Mouse (Mus musculus): Measurements from ENCODE around the gene Cdca3. TPM values are rescaled to one million over a fixed set of nuclear protein-coding genes. Genes with fewer than 3 reads are reported as not detected.
A peak's percentile ranks its signal among the peaks of the same experiment; 100 is the strongest.
"Not testable (repeated sequence)": the region's sequence is repeated elsewhere in the genome, so short reads cannot be mapped to it uniquely, and the experiment has no call there.

Gene Cdca3
- total RNA-seq, 2 experiments from 2014 or later, result 50.6 to 58.6 TPM

DNA sequence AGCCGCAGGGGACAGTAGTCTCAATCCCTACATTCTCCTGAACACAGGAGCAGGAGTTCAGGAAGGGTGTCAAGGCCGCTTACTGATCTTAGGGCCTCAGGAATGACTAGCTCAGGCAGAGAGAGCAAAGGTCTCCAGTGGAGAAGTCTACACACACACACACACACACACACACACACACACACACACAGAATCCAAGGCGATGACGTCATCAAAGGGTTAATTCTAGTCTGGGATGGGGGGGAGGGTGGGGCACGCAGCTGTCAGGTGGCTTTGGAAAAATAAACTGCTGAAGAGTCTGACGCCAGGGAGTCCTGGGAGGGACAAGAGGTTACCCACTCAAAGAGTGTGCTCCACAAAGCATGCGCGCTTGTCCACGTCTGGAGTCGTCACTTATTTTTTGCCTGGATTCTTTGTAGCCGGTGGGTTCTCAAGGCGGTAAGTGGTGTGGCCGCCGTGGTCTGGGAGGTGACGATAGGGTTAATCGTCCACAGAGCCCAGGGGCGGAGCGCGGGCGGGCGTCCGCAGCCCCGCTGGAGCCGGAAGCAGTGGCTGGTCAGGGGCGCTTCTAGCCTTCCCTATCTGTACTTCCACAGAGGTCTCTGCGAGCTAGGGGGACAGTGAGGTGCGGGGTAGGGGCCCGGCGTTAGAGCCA is 20.9 kb upstream of the Cdca3 start, which contains the start of gene Spsb2:
Gene Spsb2, plus strand, starts transcription at position 304 of the 655 bp plus-strand sequence.
- peak; percentile 55 to 57 for DNase-seq (ENCODE audit: low spot score in 2 of 2)

DNA sequence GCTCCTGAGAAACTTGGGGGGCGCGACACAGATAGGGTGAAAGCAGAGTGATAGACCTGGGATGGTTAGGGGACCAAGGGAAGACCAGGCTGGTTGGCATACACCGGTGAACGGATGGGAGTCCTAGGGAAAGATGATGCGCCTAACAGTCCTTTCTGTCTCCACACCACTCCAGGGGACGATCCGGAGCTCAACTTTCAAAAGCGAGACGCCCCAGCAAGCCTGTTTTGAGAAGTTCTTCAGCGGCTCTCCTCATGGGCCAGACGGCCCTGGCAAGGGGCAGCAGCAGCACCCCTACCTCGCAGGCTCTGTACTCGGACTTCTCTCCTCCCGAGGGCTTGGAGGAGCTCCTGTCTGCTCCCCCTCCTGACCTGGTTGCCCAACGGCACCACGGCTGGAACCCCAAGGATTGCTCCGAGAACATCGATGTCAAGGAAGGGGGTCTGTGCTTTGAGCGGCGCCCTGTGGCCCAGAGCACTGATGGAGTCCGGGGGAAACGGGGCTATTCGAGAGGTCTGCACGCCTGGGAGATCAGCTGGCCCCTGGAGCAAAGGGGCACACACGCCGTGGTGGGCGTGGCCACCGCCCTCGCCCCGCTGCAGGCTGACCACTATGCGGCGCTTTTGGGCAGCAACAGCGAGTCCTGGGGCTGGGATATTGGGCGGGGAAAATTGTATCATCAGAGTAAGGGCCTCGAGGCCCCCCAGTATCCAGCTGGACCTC is 20.1 kb upstream of the Cdca3 start:
- peak; percentile 68 to 70 for DNase-seq (ENCODE audit: low spot score in 2 of 2)

DNA sequence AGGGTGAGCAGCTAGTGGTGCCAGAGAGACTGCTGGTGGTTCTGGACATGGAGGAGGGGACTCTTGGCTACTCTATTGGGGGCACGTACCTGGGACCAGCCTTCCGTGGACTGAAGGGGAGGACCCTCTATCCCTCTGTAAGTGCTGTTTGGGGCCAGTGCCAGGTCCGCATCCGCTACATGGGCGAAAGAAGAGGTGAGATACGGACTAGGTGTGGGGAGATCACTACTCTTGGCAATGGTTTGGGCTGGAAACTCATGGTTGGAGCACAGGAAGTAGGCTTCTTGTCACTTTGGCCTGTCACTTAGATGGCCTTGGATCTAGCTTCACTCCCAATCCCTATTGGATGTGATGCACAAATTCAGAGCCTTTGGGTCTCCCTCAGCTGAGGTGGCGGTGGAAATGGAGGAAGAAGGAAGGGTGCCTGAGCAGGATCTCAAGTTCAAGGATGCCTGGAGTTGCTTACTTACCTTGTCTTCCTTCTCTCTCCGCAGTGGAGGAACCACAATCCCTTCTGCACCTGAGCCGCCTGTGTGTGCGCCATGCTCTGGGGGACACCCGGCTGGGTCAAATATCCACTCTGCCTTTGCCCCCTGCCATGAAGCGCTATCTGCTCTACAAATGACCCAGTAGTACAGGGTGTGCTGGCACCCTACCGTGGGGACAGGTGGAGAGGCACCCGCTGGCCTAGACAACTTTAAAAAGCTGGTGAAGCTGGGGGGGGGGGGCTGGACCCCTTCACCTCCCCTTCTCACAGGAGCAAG is 19.4 kb upstream of the Cdca3 start:
- no peak for DNase-seq (ENCODE audit: low spot score in 2 of 2)

DNA sequence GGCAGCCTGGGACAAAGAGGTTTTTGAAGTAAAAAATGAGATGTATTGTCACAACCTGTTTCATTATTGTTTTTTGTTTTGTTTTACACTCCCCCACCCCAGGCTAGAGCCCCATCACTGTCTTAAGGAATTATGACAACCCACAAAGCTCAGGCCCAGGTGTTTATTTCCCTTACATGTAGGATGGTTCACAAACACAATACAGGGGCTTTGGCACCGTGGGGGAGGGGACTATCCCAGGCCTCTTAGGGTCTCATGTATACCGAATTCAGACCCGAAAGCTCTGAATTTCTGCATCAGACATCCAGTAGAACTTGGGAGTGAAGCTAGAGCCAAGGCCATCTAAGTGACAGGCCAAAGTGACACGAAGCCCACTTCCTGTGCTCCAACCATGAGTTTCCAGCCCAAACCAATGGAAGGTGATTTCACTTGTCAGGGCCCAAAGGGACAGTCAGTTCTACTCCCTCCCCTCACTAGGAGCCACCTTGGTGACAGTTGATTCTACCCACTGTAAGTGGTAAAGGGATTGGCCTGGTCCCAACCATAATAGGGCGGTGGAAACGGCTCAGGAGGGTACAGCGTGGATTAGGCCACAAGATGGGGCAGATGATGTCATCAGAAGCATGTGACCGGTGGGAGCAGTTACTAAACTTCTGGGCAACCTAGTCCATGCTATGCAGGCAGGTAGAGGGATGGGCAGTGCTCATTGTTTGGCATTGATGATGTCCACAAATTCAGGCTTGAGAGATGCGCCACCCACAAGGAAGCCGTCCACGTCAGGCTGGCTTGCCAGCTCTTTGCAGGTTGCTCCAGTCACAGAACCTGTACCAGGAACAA is 18.6 kb upstream of the Cdca3 start:
- DNase-seq (ENCODE audit: low spot score in 2 of 2), result not testable (repeated sequence)

DNA sequence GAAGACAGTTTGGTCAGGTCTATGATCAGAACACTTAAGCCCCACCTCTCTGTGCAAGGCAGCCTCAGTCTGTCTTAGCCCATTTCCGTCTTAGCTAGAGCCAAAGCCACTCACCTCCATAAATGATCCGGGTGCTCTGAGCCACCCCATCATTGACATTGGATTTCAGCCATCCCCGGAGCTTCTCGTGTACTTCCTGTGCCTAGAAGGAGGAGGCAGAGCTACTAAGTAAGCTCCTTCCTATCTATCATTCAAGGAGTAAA is 18.0 kb upstream of the Cdca3 start:
- no peak for DNase-seq (ENCODE audit: low spot score in 2 of 2)

DNA sequence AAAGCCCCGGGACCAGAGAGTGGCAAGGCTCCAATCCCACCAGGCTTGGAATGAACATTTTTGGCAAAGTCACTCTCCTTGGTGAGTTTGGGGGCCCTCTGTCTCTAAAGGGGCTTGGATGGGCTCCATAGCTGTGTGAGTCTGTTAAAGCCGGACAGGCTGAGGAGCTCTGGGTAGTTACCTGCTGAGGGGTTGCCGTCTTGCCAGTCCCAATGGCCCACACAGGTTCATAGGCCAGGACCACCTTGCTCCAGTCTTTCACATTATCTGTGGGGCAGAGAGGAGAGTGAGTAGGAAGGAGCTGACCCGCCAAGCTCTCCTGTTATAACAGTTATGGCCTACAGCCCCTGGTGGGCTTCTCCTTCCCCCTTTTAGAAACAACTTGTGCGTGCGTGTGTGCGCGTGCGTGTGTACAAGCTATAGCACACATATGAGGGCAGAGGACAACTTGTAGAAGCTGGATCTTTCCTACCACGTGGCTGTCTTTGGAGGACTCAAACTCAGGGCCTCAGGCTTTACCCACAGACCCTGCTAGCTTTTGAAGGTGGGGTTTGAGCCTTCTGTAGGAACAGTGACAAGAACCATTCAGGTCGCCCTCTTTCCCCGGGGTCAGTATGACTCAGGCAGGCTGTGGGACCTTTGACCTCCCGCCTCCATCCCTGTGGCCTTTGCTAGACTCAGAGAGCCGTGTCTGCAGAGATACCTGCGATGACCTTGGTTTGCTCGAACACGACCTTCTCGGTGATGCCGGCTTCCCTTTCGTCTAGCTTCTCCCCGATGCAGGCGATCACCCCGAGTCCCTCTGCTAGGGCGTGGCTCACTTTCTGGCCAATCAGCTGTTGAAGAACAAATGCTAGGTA is 17.4 kb upstream of the Cdca3 start:
- no peak for DNase-seq (ENCODE audit: low spot score in 2 of 2)

DNA sequence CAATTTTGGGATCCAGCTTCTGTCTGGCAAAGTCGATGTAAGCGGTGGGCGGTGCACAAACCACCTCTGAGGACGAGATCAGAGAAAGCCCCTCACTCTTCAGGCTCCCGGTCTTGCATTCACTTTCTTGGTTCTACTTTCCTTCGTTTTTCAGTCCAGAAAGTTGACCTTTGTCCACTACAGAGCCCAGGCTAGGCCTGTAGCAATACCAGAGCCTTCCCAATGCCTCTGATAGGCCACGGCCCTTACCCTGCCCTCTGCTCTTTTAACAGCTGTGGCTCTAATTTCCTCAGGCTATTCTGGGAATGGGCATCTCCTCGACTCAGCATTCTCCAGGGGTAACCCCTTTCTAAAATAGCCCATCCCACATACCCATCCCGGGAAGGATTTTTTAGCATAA is 16.5 kb upstream of the Cdca3 start:
- DNase-seq (ENCODE audit: low spot score in 2 of 2), result no peak

DNA sequence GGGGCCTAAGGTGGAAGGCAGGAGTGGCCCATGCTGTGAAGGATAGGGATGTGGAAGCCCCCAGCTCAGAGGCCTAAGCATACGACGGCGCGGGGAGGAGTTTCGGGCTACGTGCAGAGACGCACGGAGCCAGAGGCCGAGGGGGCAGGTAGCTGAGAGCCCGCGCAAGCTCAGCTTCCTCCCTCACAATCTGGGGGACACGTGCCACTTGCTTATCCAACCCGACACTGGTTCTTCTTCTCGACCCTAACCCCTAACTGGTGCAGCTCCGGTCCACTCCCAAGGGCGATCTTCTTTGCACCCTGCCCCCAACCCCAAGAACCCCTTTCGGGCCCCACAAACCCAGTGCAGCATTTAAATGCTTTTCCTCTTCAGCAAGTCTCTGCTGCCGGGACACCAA is 15.9 kb upstream of the Cdca3 start:
- no peak for DNase-seq (ENCODE audit: low spot score in 2 of 2)

DNA sequence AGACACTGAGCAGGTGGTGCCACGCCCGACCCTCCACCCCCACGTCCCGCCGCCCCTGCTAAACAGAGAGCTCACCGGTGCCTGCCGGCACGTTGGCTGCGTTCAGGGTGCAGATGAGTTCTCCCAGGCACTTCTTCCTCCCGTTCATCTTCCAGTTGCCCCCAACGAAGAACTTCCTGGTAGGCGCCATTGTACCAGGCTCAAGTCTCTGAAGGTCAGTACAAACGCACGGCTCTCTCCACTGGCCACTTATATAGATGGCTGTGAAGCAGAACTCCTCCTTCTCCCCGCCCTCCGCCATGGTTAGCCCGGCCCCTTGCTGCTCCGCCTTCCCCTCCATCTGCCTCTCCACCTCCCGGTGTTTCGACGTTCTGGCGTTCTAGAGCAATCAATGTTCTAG is 15.4 kb upstream of the Cdca3 start, which contains the start of gene Tpi1:
Gene Tpi1, minus strand, starts transcription at position 364 of the 400 bp plus-strand sequence.
- peak; percentile 78 to 86 for DNase-seq (ENCODE audit: low spot score in 2 of 2)

DNA sequence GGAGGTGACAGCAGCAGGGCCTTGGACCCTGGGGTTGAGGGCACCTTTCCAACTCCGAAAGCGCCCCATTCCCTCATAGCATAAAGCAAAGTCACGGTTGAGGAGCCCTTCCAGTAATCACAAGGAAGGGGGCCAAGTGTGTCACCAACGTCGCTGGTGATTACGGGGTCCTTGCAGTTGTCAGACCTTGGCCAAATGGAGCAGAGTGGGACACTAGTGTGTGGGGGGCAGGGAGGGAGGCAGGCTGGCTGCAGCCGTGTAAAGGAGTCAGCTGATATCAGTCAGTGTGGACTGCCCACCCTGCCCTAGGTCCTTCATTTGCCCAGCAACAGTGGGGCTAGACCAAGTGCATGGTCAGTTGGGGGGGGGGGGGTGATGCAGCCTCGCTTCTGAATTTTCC is 14.9 kb upstream of the Cdca3 start:
- no peak for DNase-seq (ENCODE audit: low spot score in 2 of 2)

DNA sequence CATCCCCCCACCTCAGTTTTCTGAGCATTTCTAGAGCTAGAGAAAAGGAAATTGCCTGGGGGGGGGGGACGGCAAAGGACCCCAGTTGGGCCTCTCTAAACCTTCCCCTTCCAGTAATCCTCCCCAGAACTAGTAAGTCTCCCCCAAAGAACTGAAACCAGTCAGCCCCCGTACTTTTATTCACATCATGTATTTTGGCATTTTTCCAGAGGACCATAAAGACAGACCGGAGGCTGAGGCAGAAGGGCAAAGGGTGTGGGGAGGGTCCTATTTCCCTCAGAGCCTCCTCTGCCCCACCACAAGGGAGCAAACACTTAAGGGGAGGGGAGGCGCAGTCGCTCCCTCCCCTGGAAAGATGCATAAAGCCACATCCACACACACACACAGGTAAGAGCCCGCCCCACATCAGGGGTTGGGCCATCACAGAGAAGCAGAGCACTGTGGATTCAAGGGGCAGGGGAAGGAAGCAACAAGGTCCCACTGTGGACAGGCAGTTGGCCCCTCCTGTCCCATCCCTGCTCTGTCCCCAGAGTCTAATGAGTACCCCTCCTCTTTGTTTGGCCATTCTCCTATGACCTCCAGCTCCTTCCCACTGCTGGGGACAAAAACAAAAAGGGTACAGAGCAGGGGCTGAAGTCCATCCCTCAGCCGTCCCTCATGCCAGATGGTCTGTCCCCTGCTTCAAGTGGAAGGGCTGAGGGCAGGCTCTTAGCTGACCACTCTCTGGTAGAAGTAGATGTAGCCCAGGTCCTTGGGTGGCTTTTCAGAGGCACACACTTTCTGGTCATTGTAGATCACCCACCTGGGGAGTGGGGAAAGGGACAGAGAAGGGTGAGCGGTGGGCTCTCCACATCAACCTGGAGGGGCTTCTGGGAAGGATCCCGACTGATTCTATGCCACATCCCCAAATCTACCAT is 14.2 kb upstream of the Cdca3 start:
- DNase-seq (ENCODE audit: low spot score in 2 of 2), result no peak

DNA sequence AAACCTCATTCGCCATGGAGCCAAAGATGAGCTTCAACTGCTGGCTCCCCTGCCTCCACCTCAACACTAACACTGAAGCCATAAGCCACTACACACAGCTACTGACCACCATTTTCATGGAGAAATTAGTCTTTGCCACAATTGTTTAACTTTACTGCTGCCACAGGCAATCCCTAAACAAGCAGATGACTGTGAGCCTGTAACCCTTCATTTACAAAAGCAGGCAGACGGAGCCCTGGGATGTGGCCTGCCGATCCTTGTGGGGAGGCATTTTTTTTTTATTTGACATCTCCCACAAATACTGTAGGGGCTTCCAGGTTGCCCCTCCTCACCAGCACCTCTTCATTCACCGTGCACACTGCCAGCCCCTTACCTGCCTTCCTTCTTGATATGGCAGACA is 12.7 kb upstream of the Cdca3 start:
- DNase-seq (ENCODE audit: low spot score in 2 of 2), result no peak

DNA sequence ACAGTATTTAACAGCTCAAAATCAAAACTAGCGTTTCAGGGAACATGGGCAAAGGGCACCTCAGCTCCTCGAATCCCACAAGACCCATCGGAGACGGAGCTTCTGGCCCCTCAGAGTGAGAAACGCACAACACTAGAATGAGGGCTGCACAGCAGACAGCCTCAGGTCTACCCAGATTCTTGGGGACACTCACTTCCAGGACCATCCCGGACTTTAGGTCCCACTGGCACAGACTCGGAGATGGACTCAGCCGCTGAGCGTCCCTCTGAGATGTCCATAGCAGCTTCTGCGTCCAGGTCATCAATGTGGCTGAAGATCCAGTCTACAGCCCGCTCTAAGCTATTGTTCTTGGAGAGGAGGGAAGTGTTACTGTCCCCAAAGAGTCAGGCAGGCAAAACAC is 12.2 kb upstream of the Cdca3 start:
- DNase-seq (ENCODE audit: low spot score in 2 of 2), result no peak

DNA sequence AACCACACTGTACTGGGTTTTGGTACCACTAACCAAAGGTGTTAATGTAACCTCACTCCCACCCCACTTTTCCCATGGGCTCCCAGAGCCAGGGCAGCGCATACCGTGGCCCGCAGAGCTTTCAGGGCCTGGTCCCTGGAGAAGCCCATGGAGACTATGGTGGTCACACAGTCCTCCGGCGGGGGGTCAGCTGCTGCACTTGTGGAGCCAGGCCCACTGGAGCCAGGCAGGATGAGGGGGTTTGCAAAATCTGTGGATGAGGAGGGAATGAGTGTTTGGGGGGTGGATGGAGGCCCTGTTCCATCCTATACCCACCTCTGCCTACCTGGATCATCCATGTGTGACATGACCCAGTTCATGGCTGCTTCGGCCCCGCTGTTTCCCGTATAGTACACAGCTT is 11.8 kb upstream of the Cdca3 start:
- no peak for DNase-seq (ENCODE audit: low spot score in 2 of 2)

DNA sequence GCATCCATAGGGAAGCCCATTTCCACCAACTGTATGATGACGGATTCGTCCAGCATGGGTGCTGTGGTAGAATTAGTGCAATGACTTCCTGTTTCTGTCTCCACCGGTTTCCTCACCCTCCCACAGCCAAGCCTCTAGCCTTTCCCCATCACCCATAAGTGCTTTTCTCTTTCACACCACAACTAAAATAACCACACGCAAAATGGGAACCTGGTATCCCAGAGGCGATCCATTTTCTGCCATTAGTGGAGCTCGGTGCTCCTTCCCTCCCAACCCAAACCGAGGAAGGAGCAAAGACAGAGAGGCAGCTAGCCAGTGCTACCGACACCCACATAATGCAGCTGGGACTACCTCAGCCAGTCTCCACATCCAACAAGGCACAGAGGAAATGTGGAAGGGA is 11.4 kb upstream of the Cdca3 start:
- no peak for DNase-seq (ENCODE audit: low spot score in 2 of 2)

DNA sequence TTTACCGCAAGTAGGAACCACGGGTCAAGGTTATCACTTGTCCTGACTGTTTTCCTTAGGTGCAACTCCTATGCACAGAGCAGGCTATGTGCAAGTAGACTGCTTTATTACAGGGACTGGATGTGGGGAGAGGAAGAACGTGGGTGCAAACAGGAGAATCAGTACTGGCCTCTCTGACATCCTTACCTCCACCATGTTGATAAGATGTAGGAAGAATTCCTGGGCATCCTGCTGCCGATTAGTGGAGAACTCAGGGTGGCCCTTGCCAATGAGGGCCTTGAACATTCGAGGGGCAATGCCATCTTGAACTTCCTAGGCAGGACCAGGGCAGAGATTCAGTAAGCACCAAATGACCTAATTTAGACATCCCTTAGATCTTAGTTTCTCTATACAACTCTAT is 8.5 kb upstream of the Cdca3 start:
- no peak for DNase-seq (ENCODE audit: low spot score in 2 of 2)

DNA sequence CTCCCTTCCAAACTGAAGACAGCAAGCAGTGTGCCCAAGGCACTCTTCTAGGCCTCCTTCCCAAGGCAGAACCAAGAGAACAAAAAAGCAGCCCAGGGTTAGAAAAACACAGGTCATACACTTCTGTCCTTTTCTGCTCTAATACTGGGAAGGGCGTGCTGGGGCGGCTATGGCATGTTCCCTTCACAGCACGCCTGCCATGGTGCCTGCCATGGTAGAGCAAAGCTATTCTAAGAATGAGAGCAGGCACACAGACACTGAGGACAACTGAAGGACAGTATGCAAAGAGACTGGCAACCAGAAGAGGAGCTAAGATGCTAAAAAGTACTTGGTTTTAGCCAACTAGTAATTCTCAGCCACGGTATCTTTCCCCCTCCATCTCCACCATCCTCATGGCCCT is 7.3 kb upstream of the Cdca3 start:
- no peak for DNase-seq (ENCODE audit: low spot score in 2 of 2)

DNA sequence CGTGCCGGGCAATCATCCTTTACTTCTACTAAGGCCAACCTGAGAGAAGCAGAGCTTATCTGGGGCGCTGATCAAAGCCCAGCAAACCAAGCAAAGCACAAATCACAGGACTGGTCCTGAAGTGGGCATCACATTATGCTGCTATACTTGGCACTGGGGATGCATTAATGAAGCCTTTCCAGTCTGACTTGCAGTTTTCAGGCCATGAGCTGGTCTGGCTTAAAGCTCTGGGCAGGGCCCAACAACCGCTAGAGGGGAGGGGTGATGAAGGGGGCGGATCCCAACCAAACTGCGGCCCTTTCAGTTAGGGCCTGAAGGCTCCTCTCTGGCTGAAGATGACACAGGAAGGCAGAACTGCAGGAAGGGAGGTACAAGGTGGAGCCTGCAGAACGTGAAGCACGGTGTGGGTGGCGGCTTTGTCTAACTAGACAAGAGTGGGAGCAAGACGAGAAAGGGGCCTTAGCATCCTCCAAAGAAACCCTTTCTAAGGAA is 1.2 kb upstream of the Cdca3 start:
- DNase-seq (ENCODE audit: low spot score in 2 of 2), result peak in 1 of 2 experiments; percentile 45
